Mouse (Mus musculus): ENCODE data around the gene Dot1l. TPM values are rescaled to one million over a fixed set of nuclear protein-coding genes. Genes with fewer than 3 reads are reported as not detected.
A peak's percentile ranks its signal among the peaks of the same experiment; 100 is the strongest.

The Dot1l gene
- polyA plus RNA-seq, 1 experiment, result 8.8 TPM

DNA sequence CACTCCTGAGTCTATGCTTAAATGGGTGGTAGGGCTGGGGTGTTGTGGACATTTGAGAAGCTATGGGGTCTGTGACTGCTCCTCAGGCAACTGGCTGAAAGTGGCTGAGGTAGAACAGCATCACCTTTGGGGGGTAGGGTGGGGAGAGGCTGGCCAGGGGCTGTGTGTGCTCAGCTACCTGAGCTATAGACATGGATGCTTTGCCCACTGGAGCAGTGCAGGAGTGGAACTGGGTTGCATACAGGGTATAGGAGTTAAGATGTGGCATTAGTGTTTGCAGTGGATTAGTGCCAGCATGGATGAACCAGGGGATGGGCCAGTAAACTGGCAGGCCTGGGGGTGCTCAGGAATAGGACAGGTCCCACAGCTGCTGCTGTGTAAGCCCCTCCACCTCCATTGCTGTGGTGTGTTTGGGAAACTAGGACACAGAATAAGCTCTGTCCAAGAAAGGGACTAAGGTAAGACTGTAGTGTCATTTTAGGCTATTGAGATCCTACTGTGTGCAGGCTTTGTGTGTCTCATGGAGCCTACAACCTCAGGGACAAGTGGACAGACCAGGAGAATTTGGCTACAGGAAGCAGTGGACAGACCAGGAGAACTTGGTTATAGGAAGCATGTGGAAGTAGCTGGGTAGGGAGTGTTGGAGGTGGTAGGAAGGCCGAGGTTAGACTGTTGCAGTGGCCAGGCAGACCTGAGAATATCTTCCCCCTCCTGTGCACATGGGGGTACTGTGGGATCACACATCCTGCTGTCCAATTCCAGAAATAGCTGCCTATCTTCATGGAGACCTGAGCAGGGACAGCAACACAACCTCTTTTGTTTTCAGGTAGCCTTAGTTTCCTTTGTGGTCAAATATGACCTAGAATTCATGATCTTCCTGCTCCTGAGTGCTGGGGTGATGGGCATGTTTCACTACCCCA lies 74.6 kb downstream of the Dot1l start:
- H3K9me3 ChIP-seq (ENCODE audit: control insufficient read depth, low read length), result peaks cover 5% of the 10 kb centered on the region
- H3K36me3 ChIP-seq (ENCODE audit: control insufficient read depth), result peaks cover 47% of the 10 kb centered on the region
- peak overlapping the region; percentile 7 for H3K4me3 ChIP-seq (replicated peaks)
- H3K27me3 ChIP-seq (ENCODE audit: control insufficient read depth), result peaks cover 22% of the 10 kb centered on the region
- peaks cover 71% of the 10 kb centered on the region for H3K4me1 ChIP-seq (ENCODE audit: control insufficient read depth)
- TF ChIP-seq GATA1 (IDR thresholded peaks at IDR 0.05; ENCODE audit: low read length), result no peak
- TF ChIP-seq TAL1 (IDR thresholded peaks at IDR 0.05; ENCODE audit: low read length), result no peak

DNA sequence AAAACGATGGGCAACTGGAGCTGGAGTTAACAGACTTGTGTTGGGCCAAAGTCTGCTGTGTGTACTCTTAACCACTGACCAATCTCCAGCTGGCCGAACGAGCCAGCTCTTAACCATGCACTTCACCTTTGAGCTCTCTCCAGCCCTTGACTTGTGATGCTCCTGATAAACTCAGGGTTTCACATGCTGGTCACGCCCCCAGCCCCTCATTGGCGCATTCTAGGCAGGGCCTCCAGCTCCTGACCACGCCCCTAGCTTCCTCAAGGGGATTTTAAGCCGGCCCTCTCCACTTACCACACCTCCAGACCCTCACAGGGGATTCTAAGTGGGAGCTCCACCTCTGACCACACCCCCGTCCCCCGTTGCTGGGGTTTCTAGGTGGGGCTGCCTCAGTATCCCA lies 76.1 kb downstream of the Dot1l start:
- Histone ChIP-seq H3K4me1 (ENCODE audit: control insufficient read depth) (peaks cover 62% of the 10 kb centered on the region), H3K27me3 (ENCODE audit: control insufficient read depth) (peaks cover 37% of the 10 kb centered on the region), H3K9me3 (ENCODE audit: control insufficient read depth, low read length) (peaks cover 18% of the 10 kb centered on the region), H3K4me3 (replicated peaks) (peak overlapping the region; percentile 5), H3K36me3 (ENCODE audit: control insufficient read depth) (peaks cover 47% of the 10 kb centered on the region)
- TF ChIP-seq TAL1 (IDR thresholded peaks at IDR 0.05; ENCODE audit: low read length), result no peak
- no peak for TF ChIP-seq GATA1 (IDR thresholded peaks at IDR 0.05; ENCODE audit: low read length)

DNA sequence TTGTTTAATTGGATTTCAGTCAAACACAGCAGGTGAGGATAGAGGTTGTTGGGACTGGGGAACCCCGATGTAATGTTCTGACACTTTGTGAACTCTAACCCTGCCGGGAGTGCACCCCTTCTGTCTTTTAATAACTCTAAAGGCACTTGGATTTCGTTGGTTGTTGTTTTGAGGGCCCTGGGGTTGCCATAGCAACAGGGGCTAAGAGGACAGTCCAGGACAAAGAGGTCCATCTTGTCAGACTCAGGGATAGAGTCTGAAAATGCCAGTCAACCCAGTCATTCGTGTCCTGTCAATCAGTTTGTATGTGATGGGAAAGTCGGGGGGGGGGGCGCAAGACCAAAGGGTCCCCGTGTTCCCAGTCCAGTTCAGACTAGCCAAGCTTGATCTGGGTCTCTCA lies 77.8 kb downstream of the Dot1l start:
- Histone ChIP-seq H3K9me3 (ENCODE audit: control insufficient read depth, low read length) (peaks cover 18% of the 10 kb centered on the region), H3K4me1 (ENCODE audit: control insufficient read depth) (peaks cover 64% of the 10 kb centered on the region), H3K36me3 (ENCODE audit: control insufficient read depth) (peaks cover 39% of the 10 kb centered on the region), H3K27me3 (ENCODE audit: control insufficient read depth) (peaks cover 54% of the 10 kb centered on the region), H3K4me3 (replicated peaks) (no peak overlapping the region)
- TF ChIP-seq TAL1 (IDR thresholded peaks at IDR 0.05; ENCODE audit: low read length) (no peak), GATA1 (IDR thresholded peaks at IDR 0.05; ENCODE audit: low read length) (no peak)

DNA sequence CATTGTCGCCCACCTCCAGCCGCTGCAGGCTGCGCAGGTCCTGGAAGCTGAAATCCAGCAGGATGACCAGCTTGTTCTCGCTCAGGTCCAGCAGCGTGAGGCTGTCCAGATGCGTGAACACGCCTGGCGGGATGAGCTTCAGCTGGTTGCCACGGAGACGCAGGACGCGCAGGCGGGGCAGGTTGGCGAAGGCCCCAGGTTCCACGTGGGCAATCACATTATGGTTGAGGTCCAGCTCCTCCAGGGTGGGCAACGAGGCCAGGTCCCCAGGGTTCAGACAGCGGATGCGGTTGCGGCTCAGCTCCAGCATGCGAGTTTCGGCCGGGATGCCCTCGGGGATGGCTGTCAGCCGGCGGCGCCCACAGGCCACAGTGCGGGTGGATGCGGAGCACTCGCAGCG lies 80.6 kb downstream of the Dot1l start:
- Histone ChIP-seq H3K9me3 (ENCODE audit: control insufficient read depth, low read length) (peaks cover 18% of the 10 kb centered on the region), H3K4me1 (ENCODE audit: control insufficient read depth) (peaks cover 41% of the 10 kb centered on the region), H3K27me3 (ENCODE audit: control insufficient read depth) (peaks cover 79% of the 10 kb centered on the region), H3K36me3 (ENCODE audit: control insufficient read depth) (peaks cover 12% of the 10 kb centered on the region), H3K4me3 (replicated peaks) (no peak overlapping the region)
- TF ChIP-seq GATA1 (IDR thresholded peaks at IDR 0.05; ENCODE audit: low read length) (no peak), TAL1 (IDR thresholded peaks at IDR 0.05; ENCODE audit: low read length) (no peak)

DNA sequence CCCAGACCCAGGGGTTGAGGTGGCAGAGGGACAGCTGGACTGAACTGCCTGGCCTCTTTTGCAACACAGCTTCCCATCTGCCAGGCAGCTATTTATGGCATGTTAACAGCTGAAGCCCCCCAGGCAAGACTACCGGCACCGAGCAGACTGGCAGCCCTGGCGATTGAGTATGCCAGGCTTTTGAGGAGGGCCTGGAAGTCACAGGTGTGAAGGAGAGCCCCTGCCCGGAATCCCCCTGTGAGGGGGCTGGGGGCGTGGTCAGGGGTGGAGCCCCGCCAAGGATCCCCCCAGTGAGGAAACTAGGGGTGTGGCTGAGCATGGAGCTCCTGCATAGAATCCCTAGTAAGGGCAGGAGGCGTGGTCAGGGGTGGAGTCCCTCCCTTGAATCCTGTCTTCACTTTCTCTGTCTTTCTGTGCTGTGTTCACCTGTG lies 82.0 kb downstream of the Dot1l start:
- no peak for TF ChIP-seq GATA1 (IDR thresholded peaks at IDR 0.05; ENCODE audit: low read length)
- Histone ChIP-seq H3K36me3 (ENCODE audit: control insufficient read depth) (no peaks in the 10 kb centered on the region; the same call in 1 of the 2 replicates), H3K4me1 (ENCODE audit: control insufficient read depth) (peaks cover 28% of the 10 kb centered on the region), H3K27me3 (ENCODE audit: control insufficient read depth) (peaks cover 92% of the 10 kb centered on the region), H3K4me3 (replicated peaks) (no peak overlapping the region), H3K9me3 (ENCODE audit: control insufficient read depth, low read length) (peaks cover 18% of the 10 kb centered on the region)

DNA sequence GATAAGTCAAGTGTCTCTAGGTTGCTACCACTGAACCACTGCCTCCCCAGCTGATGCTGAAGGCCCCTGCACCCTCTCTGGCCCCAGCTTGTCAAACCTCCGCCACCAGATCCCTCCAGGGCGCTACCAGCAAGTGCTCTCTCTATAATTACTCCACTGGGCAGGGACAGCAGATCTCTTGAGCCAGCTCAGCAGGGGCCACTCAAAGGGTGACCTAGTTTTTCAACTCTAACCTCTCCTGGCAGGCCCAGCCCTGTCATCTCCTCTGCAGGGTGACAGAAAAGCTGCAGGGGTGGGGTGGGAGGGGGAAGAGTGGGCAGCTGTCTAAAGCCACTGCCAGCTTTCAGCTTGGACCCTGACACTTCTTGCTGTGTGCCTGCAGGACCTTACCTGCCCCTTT lies 82.8 kb downstream of the Dot1l start:
- no peak overlapping the region for H3K4me3 ChIP-seq (replicated peaks)
- TF ChIP-seq TAL1 (IDR thresholded peaks at IDR 0.05; ENCODE audit: low read length) (no peak), GATA1 (IDR thresholded peaks at IDR 0.05; ENCODE audit: low read length) (no peak)
- peaks cover 18% of the 10 kb centered on the region for H3K9me3 ChIP-seq (ENCODE audit: control insufficient read depth, low read length)
- H3K36me3 ChIP-seq (ENCODE audit: control insufficient read depth), result no peaks in the 10 kb centered on the region; the same call in 1 of the 2 replicates
- peaks cover 24% of the 10 kb centered on the region for H3K4me1 ChIP-seq (ENCODE audit: control insufficient read depth)
- peaks cover 97% of the 10 kb centered on the region for H3K27me3 ChIP-seq (ENCODE audit: control insufficient read depth)

DNA sequence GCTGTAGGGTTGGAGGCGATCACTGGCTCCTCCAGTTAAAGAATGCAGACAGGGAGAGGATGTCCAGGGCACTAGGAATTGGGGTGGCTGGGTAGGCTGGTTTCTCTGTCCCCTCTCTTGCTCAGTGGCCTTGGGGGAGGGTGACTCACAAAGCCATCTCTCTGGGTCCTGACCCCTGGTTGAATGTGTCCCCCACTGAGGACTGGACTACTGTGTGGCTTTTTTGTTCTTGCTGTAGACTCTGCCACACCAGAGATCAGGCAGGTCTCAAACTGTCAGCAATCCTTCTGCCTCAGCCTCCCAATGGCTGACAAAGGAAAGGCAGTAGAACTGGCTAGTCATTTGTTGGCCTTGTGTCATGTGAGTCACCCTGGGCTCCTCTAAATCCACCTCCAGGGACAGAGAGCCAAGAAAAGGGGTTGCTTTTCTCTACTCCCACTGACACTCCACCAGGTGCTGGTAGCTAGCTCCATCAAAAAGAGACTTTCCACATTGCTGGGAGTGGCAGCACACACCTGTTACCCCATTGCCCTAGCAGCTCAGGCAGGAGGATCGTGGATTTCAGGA lies 83.4 kb downstream of the Dot1l start:
- H3K27me3 ChIP-seq (ENCODE audit: control insufficient read depth), result peaks cover 97% of the 10 kb centered on the region
- H3K9me3 ChIP-seq (ENCODE audit: control insufficient read depth, low read length), result peaks cover 18% of the 10 kb centered on the region
- no peaks in the 10 kb centered on the region; the same call in 1 of the 2 replicates for H3K36me3 ChIP-seq (ENCODE audit: control insufficient read depth)
- TF ChIP-seq GATA1 (IDR thresholded peaks at IDR 0.05; ENCODE audit: low read length), result no peak
- no peak for TF ChIP-seq TAL1 (IDR thresholded peaks at IDR 0.05; ENCODE audit: low read length)
- peaks cover 20% of the 10 kb centered on the region for H3K4me1 ChIP-seq (ENCODE audit: control insufficient read depth)
- H3K4me3 ChIP-seq (replicated peaks), result no peak overlapping the region

DNA sequence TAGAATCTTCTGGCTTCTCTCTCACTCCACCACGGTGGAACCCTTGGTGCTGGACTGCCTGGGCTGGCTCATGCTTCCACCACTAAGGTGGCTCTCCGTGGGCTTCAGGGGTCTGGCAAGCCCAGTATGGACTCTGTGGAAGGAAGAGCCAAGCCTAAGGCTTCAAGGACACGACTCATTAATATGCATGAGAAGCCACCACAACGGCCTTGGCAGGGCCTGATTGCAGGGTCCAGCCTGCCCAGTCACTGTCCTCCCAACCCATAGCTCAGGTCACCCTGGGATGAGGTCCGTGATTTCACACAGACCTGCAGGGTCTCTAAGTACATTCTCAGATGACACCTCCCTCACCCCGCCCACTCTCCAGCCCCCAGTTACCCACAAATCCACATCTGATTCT lies 84.8 kb downstream of the Dot1l start:
- no peak overlapping the region for H3K4me3 ChIP-seq (replicated peaks)
- no peaks in the 10 kb centered on the region for H3K36me3 ChIP-seq (ENCODE audit: control insufficient read depth)

DNA sequence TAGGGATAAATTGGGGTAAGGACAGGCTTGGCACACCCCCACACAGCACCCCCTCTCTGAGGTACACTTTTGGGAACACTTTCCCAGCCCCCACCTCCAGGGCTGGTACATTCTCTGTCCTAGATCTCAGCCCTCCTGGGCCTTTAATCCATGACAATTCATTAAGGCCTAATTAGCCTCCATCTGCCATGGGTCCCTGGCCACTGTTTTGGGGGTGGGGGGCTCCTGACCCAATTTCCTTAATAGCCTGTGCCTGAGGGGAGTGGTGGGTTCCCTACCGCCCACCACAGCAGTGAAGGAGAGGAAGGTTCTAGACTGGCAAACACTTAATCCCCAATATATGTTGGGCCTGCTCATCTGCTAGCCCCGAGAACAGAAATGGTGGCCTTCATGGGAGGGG lies 86.7 kb downstream of the Dot1l start:
- Histone ChIP-seq H3K36me3 (ENCODE audit: control insufficient read depth) (no peaks in the 10 kb centered on the region), H3K4me1 (ENCODE audit: control insufficient read depth) (peaks cover 14% of the 10 kb centered on the region), H3K27me3 (ENCODE audit: control insufficient read depth) (peaks cover 97% of the 10 kb centered on the region), H3K4me3 (replicated peaks) (no peak overlapping the region), H3K9me3 (ENCODE audit: control insufficient read depth, low read length) (no peaks in the 10 kb centered on the region; the same call in 1 of the 2 replicates)
- no peak for TF ChIP-seq TAL1 (IDR thresholded peaks at IDR 0.05; ENCODE audit: low read length)
- TF ChIP-seq GATA1 (IDR thresholded peaks at IDR 0.05; ENCODE audit: low read length), result no peak

More for the DNA sequence above, 84.8 kb downstream of the Dot1l start:
- TF ChIP-seq TAL1 (IDR thresholded peaks at IDR 0.05; ENCODE audit: low read length) (no peak), GATA1 (IDR thresholded peaks at IDR 0.05; ENCODE audit: low read length) (no peak)
- Histone ChIP-seq H3K9me3 (ENCODE audit: control insufficient read depth, low read length) (peaks cover 11% of the 10 kb centered on the region), H3K4me1 (ENCODE audit: control insufficient read depth) (peaks cover 17% of the 10 kb centered on the region), H3K27me3 (ENCODE audit: control insufficient read depth) (peaks cover 97% of the 10 kb centered on the region)
